Mouse (Mus musculus) kidney, embryonic 16.5 days (tissue): ENCODE measurements around the gene Kctd11. TPM values are rescaled to one million over a fixed set of nuclear protein-coding genes. Genes with fewer than 3 reads are reported as not detected.

ENCODE experiments used
- ATAC-seq: fragments of 200-750 bp; cut with Nextera tagmentation; 2 replicates; pipeline ENCODE4 v1.8.0; 2017; ENCODE audit warnings: moderate TSS enrichment; ENCODE audit not compliant: low FRiP score, low TSS enrichment
- H3K27ac ChIP-seq: fragments of 300-500 bp; sonication (generic); 2 replicates; pipeline ENCODE4 v1.5.1; 2014; ENCODE audit warnings: low read length
- H3K27me3 ChIP-seq: fragments of 300-500 bp; sonication (generic); 2 replicates; pipeline ENCODE4 v1.6.1; 2014; ENCODE audit warnings: low read length, control low read depth, mixed read lengths; ENCODE audit not compliant: insufficient read depth
- H3K36me3 ChIP-seq: fragments of 300-500 bp; sonication (generic); 2 replicates; pipeline ENCODE4 v1.6.1; 2014; ENCODE audit warnings: low read length, control low read depth, mixed read lengths; ENCODE audit not compliant: insufficient read depth
- H3K4me1 ChIP-seq: fragments of 300-500 bp; sonication (generic); 2 replicates; pipeline ENCODE4 v1.6.1; 2014; ENCODE audit warnings: low read length, control low read depth, mixed read lengths; ENCODE audit not compliant: insufficient read depth
- H3K4me2 ChIP-seq: fragments of 300-500 bp; sonication (generic); replicated peaks from 2 replicates; pipeline ENCODE4 v1.6.1; 2014; ENCODE audit warnings: low read depth, low read length
- H3K4me3 ChIP-seq: fragments of 300-500 bp; sonication (generic); 2 replicates; pipeline ENCODE4 v1.5.1; 2014; ENCODE audit warnings: mild to moderate bottlenecking, low read length
- H3K9ac ChIP-seq: fragments of 300-500 bp; sonication (generic); replicated peaks from 2 replicates; pipeline ENCODE4 v1.6.1; 2014; ENCODE audit warnings: low read length
- H3K9me3 ChIP-seq: fragments of 300-500 bp; sonication (generic); 2 replicates; pipeline ENCODE4 v1.6.1; 2016; ENCODE audit warnings: low read length, control low read depth
- WGBS: fragments of 180-500 bp; shearing (Covaris S2); extraction: QIAGEN DNeasy Blood & Tissue Kit; methylation state at CpG from one replicate; pipeline ENCODE4 v1.1.7; 2014; 5-methylcytosine and 5-hydroxymethylcytosine counted together
- polyA plus RNA-seq: library from polyadenylated mRNA; unstranded; fragments of >200 nt; fragmentation: Nextera tagmentation; extraction: Ambion mirVana; gene quantifications from 2 replicates; pipeline ENCODE4 v1.2.1, GENCODE M21; 2015

Kctd11 gene
- polyA plus RNA-seq, 1 experiment from 2014 or later = 11.3 TPM

GRCm38 (mm10) chr11:69901993-69902392 lies 20.8 kb upstream of the Kctd11 start:
- peaks cover 31% of the 10 kb centered on the region for H3K36me3 ChIP-seq
- no peaks in the 10 kb centered on the region for H3K9me3 ChIP-seq
- peaks cover 31% of the 10 kb centered on the region for H3K4me1 ChIP-seq
- H3K4me3 ChIP-seq = peak overlapping the region; percentile 88
- 0 out of 2 replicates have a peak, but pooled peaks have one; percentile 1 for ATAC-seq
- peak overlapping the region; percentile 93 for H3K4me2 ChIP-seq
- under 1% methylated on average over 38 of the region's 39 CpGs for WGBS
- peak overlapping the region; percentile 99 for H3K9ac ChIP-seq
- H3K27me3 ChIP-seq = no peaks in the 10 kb centered on the region
- peak overlapping the region; percentile 99 for H3K27ac ChIP-seq

GRCm38 (mm10) chr11:69901406-69901846 lies 20.2 kb upstream of the Kctd11 start:
- Histone ChIP-seq H3K4me2 (peak overlapping the region; percentile 93), H3K4me3 (peak overlapping the region; percentile 88), H3K4me1 (peaks cover 31% of the 10 kb centered on the region), H3K27ac (peak overlapping the region; percentile 99), H3K9ac (peak overlapping the region; percentile 99), H3K36me3 (peaks cover 25% of the 10 kb centered on the region), H3K9me3 (no peaks in the 10 kb centered on the region), H3K27me3 (no peaks in the 10 kb centered on the region)
- peak; percentile 85 for ATAC-seq
- under 1% methylated on average over 42 of the region's 42 CpGs for WGBS

GRCm38 (mm10) chr11:69900471-69901405 lies 19.5 kb upstream of the Kctd11 start, which contains the start of the genes 2810408A11Rik and Neurl4:
TSS of gene 2810408A11Rik (minus strand) at chr11:69900987.
TSS of gene Neurl4 (plus strand) at chr11:69901072.
- under 1% methylated on average over 38 of the region's 38 CpGs for WGBS
- Histone ChIP-seq H3K4me2 (peak within 1 kb of the TSS; percentile 93), H3K27me3 (no peaks in the 10 kb centered on the region), H3K4me3 (peak within 1 kb of the TSS; percentile 88), H3K9me3 (no peaks in the 10 kb centered on the region), H3K4me1 (peaks cover 31% of the 10 kb centered on the region), H3K36me3 (peaks cover 19% of the 10 kb centered on the region), H3K9ac (peak within 1 kb of the TSS; percentile 99), H3K27ac (peak within 1 kb of the TSS; percentile 99)
- peak; percentile 95 for ATAC-seq

- ATAC-seq = no peak
- Histone ChIP-seq H3K27me3 (no peaks in the 10 kb centered on the region), H3K4me1 (peaks cover 31% of the 10 kb centered on the region), H3K9me3 (no peaks in the 10 kb centered on the region), H3K4me2 (peak overlapping the region; percentile 93), H3K27ac (peak overlapping the region; percentile 99), H3K9ac (peak overlapping the region; percentile 99), H3K4me3 (peak overlapping the region; percentile 88), H3K36me3 (peaks cover 13% of the 10 kb centered on the region)
- WGBS = 21% methylated on average over 4 of the region's 4 CpGs
Measured at GRCm38 (mm10) chr11:69899870-69900269, 18.7 kb upstream of the Kctd11 start.

- no peak within 1 kb of the TSS for H3K4me3 ChIP-seq
- no peak for ATAC-seq
- no peaks in the 10 kb centered on the region for H3K27me3 ChIP-seq
- H3K4me2 ChIP-seq = no peak within 1 kb of the TSS
- no peaks in the 10 kb centered on the region for H3K36me3 ChIP-seq
- H3K9ac ChIP-seq = no peak within 1 kb of the TSS; the same call in 1 of the 2 replicates
- 66% methylated on average over 4 of the region's 4 CpGs for WGBS
- H3K27ac ChIP-seq = no peak within 1 kb of the TSS
- no peaks in the 10 kb centered on the region for H3K9me3 ChIP-seq
- H3K4me1 ChIP-seq = peaks cover 21% of the 10 kb centered on the region
Measured at GRCm38 (mm10) chr11:69895291-69895690, 14.1 kb upstream of the Kctd11 start, which contains the start of gene Acap1. TSS of gene Acap1 (minus strand) at chr11:69895539.

- no peak overlapping the region for H3K27ac ChIP-seq
- H3K4me1 ChIP-seq = peaks cover 15% of the 10 kb centered on the region
- no peaks in the 10 kb centered on the region for H3K36me3 ChIP-seq
- H3K4me3 ChIP-seq = no peak overlapping the region
- H3K27me3 ChIP-seq = no peaks in the 10 kb centered on the region
- no peak overlapping the region; the same call in 1 of the 2 replicates for H3K9ac ChIP-seq
- H3K4me2 ChIP-seq = no peak overlapping the region
- WGBS = 64% methylated on average over 5 of the region's 5 CpGs
- H3K9me3 ChIP-seq = no peaks in the 10 kb centered on the region
- ATAC-seq = no peak
Measured at GRCm38 (mm10) chr11:69894671-69895070, 13.5 kb upstream of the Kctd11 start.

- no peak overlapping the region for H3K4me3 ChIP-seq
- H3K36me3 ChIP-seq = no peaks in the 10 kb centered on the region
- 0 out of 2 replicates have a peak, but pooled peaks cover 5% of the 10 kb centered on the region for H3K4me1 ChIP-seq
- no peaks in the 10 kb centered on the region for H3K27me3 ChIP-seq
- ATAC-seq = no peak
- no peaks in the 10 kb centered on the region for H3K9me3 ChIP-seq
- no peak overlapping the region for H3K9ac ChIP-seq
- H3K4me2 ChIP-seq = no peak overlapping the region
- no peak overlapping the region for H3K27ac ChIP-seq
- WGBS = 64% methylated on average over 4 of the region's 4 CpGs
Measured at GRCm38 (mm10) chr11:69891482-69891881, 10.3 kb upstream of the Kctd11 start.

GRCm38 (mm10) chr11:69886907-69887635 lies 5.9 kb upstream of the Kctd11 start:
- Histone ChIP-seq H3K4me2 (no peak overlapping the region), H3K36me3 (no peaks in the 10 kb centered on the region), H3K27me3 (no peaks in the 10 kb centered on the region), H3K4me3 (no peak overlapping the region), H3K9ac (no peak overlapping the region), H3K9me3 (no peaks in the 10 kb centered on the region), H3K4me1 (peaks cover 9% of the 10 kb centered on the region), H3K27ac (no peak overlapping the region)
- 0 out of 2 replicates have a peak, but pooled peaks have one; percentile 46 for ATAC-seq
- 69% methylated on average over 8 of the region's 8 CpGs for WGBS

- Histone ChIP-seq H3K4me3 (no peak overlapping the region), H3K36me3 (no peaks in the 10 kb centered on the region), H3K4me1 (peaks cover 14% of the 10 kb centered on the region), H3K27me3 (no peaks in the 10 kb centered on the region), H3K9ac (peak overlapping the region; percentile 14; the same call in 1 of the 2 replicates), H3K4me2 (0 out of 2 replicates have a peak overlapping the region, but pooled peaks have one; percentile 5), H3K9me3 (no peaks in the 10 kb centered on the region), H3K27ac (peak overlapping the region; percentile 14; the same call in 1 of the 2 replicates)
- WGBS = 68% methylated on average over 8 of the region's 8 CpGs
- ATAC-seq = no peak
Measured at GRCm38 (mm10) chr11:69884663-69885062, 3.5 kb upstream of the Kctd11 start.
